Mouse (Mus musculus): ENCODE measurements at regions not wholly inside any gene's neighbourhood (a gene's known extent, or its start where the extent isn't known, plus 50 kb on each side); places are given as distances from the start of the nearest gene placed in this dataset.

DNA sequence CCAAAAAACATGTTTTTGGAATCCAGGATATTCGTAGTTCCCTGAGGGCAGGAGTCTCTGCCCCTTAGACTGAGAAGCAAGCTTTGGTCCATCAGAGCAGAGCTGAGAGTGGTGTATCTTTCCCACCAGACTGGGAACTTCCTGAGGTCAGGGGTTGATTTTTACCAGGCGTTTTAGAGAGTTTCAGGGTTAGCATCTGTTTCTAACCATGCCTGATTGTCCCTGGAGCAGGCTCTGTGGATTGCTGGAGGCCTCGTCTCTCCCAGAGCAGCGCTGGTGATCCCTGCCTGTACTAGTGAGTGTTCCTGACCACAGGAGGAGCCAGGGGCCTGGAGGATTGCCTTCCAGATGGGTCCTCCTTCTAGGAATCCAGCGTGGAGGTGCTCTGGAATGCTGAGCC, 72.8 kb upstream of the 1600014C23Rik start:
- H3K4me2 ChIP-seq (ENCODE audit: insufficient read depth, low read depth, poor library complexity, severe bottlenecking): no peak overlapping the region
- H3K27me3 ChIP-seq (replicated peaks): peaks cover 81% of the 10 kb centered on the region
- dilution Hi-C loops (cut with MboI; ENCODE audit: extremely low pct_ligation_motif_present, extremely low pct_unique_long_range_greater_than_20kb, low sequenced_read_pairs) (no loop called here), in situ Hi-C loops (cut with MboI; ENCODE audit: low pct_ligation_motif_present, low pct_unique_long_range_greater_than_20kb, low sequenced_read_pairs) (no loop called here)
- peaks cover 4% of the 10 kb centered on the region for H3K9me3 ChIP-seq (replicated peaks; ENCODE audit: low read length)
- no peak overlapping the region for H3K4me3 ChIP-seq (replicated peaks in 1 of 3; ENCODE audit: low read depth in 2 of 3, low read length in 2 of 3, poor library complexity in 1 of 3)
- no peak overlapping the region for H3K27ac ChIP-seq (ENCODE audit: insufficient read depth, low read depth)
- TF ChIP-seq SMC3 (IDR thresholded peaks at IDR 0.05; ENCODE audit: low read depth, low read length) (no peak), ELF1 (IDR thresholded peaks at IDR 0.05; ENCODE audit: low read depth, low read length) (no peak), POLR2AphosphoS2 (IDR thresholded peaks at IDR 0.05; ENCODE audit: low read depth, low read length) (no peak), POLR2A (IDR thresholded peaks at IDR 0.05; ENCODE audit: low read depth, low read length) (no peak)
- H3K79me2 ChIP-seq (replicated peaks; ENCODE audit: control insufficient read depth, extremely low read depth, insufficient read depth, poor library complexity, severe bottlenecking): no peaks in the 10 kb centered on the region
- no peak overlapping the region for H3K9ac ChIP-seq (ENCODE audit: insufficient read depth, low read depth)
- no peak for DNase-seq (ENCODE audit: extremely low read depth)
- no peaks in the 10 kb centered on the region for H3K4me1 ChIP-seq (ENCODE audit: control insufficient read depth in 1 of 2, insufficient read depth in 2 of 2)
- no peaks in the 10 kb centered on the region for H3K36me3 ChIP-seq (replicated peaks in 1 of 2; ENCODE audit: control insufficient read depth in 1 of 2, insufficient read depth in 1 of 2, low read length in 1 of 2)

DNA sequence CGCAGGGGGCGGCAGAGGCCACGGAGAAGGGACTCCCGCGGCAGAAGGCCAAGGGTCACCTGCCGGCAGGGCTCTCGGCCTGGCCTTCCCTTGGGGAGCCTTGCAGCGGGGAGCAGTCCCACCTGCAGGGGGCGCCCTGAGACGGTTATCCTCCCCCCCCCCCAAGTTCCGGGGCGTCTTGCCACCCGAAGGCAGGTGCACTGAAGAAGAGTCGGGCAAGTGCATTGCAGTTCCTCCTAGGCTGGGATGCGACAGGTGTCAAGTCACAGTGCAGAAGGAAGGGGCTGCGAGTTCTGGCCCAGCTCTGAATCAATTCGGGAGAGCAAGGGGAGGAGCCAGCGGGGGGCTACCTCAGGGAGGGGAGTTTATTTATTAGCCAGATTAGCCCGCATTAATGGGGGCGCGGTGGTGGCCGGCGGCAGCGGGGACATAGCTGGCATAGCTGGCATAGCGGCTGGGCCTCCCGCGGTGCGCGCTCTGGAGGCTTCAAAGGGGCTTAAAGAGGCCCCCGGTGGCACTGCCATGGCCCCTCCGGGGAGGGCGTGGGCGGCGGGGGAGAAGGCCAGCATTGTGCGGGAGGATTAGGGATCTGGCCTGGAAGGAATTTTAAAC, 71.9 kb upstream of the 1600014C23Rik start:
- no peak overlapping the region for H3K4me3 ChIP-seq (replicated peaks in 1 of 3; ENCODE audit: low read depth in 2 of 3, low read length in 2 of 3, poor library complexity in 1 of 3)
- no peak overlapping the region for H3K9ac ChIP-seq (ENCODE audit: insufficient read depth, low read depth)

DNA sequence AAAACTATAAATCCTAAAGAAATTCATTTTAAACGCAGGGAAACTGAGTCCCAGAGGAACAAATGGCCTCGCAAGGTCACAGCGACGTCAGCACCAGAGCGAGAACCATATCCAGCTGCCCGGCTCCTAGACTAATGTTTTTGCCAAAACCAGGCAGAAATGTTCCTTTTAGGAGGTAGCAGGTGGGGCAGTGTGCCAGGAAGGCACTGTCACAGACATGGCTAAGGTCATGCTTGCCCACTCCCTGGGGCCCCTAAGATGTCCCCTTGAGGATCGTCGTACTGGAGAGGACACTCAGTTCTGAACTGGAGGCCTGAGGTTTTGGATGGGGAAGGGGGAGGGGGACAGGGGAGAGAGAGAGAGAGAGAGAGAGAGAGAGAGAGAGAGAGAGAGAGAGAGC, 69.7 kb upstream of the 1600014C23Rik start:
- no peak for TF ChIP-seq MAFK (IDR thresholded peaks at IDR 0.05; ENCODE audit: insufficient replicate concordance, low read length)
- no peak for TF ChIP-seq ETS1 (conservative IDR thresholded peaks at IDR 0.05; ENCODE audit: low read depth, low read length)
- no peak for TF ChIP-seq SMC3 (IDR thresholded peaks at IDR 0.05; ENCODE audit: low read depth, low read length)
- no peak for TF ChIP-seq TBP (conservative IDR thresholded peaks at IDR 0.05; ENCODE audit: low read depth, low read length)
- TF ChIP-seq SIN3A (IDR thresholded peaks at IDR 0.05; ENCODE audit: low read length): no peak
- TF ChIP-seq USF2 (conservative IDR thresholded peaks at IDR 0.05; ENCODE audit: low read depth, low read length): no peak
- TF ChIP-seq CHD1 (IDR thresholded peaks at IDR 0.05; ENCODE audit: low read depth, low read length): no peak
- TF ChIP-seq TCF12 (IDR thresholded peaks at IDR 0.05; ENCODE audit: low read depth, low read length): no peak
- TF ChIP-seq JUN (IDR thresholded peaks at IDR 0.05; ENCODE audit: insufficient read depth, low read depth, low read length): no peak
- no peak for TF ChIP-seq ZMIZ1 (IDR thresholded peaks at IDR 0.05; ENCODE audit: low read depth, low read length)
- dilution Hi-C loops (cut with MboI; ENCODE audit: extremely low pct_ligation_motif_present, extremely low pct_unique_long_range_greater_than_20kb, low sequenced_read_pairs): no loop called here
- in situ Hi-C loops (cut with MboI; ENCODE audit: low pct_ligation_motif_present, low pct_unique_long_range_greater_than_20kb, low sequenced_read_pairs): no loop called here
- no peak overlapping the region for H3K27ac ChIP-seq (ENCODE audit: insufficient read depth, low read depth)
- H3K9ac ChIP-seq (ENCODE audit: insufficient read depth, low read depth): no peak overlapping the region
- DNase-seq (ENCODE audit: extremely low read depth): no peak
- no peaks in the 10 kb centered on the region for H3K4me1 ChIP-seq (ENCODE audit: control insufficient read depth in 1 of 2, insufficient read depth in 2 of 2)
- H3K4me2 ChIP-seq (ENCODE audit: insufficient read depth, low read depth, poor library complexity, severe bottlenecking): no peak overlapping the region
- H3K9me3 ChIP-seq (replicated peaks; ENCODE audit: low read length): peaks cover 16% of the 10 kb centered on the region
- peaks cover 85% of the 10 kb centered on the region for H3K27me3 ChIP-seq (replicated peaks)
- H3K4me3 ChIP-seq (replicated peaks in 1 of 3; ENCODE audit: low read depth in 2 of 3, low read length in 2 of 3, poor library complexity in 1 of 3): no peak overlapping the region
- H3K36me3 ChIP-seq (replicated peaks in 1 of 2; ENCODE audit: control insufficient read depth in 1 of 2, insufficient read depth in 1 of 2, low read length in 1 of 2): no peaks in the 10 kb centered on the region
- H3K79me2 ChIP-seq (replicated peaks; ENCODE audit: control insufficient read depth, extremely low read depth, insufficient read depth, poor library complexity, severe bottlenecking): no peaks in the 10 kb centered on the region

More for the DNA sequence above, 71.9 kb upstream of the 1600014C23Rik start:
- Histone ChIP-seq H3K79me2 (replicated peaks; ENCODE audit: control insufficient read depth, extremely low read depth, insufficient read depth, poor library complexity, severe bottlenecking) (no peaks in the 10 kb centered on the region), H3K27ac (ENCODE audit: insufficient read depth, low read depth) (no peak overlapping the region), H3K27me3 (replicated peaks) (peaks cover 80% of the 10 kb centered on the region), H3K9me3 (replicated peaks; ENCODE audit: low read length) (peaks cover 11% of the 10 kb centered on the region), H3K4me1 (ENCODE audit: control insufficient read depth in 1 of 2, insufficient read depth in 2 of 2) (no peaks in the 10 kb centered on the region), H3K4me2 (ENCODE audit: insufficient read depth, low read depth, poor library complexity, severe bottlenecking) (no peak overlapping the region), H3K36me3 (replicated peaks in 1 of 2; ENCODE audit: control insufficient read depth in 1 of 2, insufficient read depth in 1 of 2, low read length in 1 of 2) (no peaks in the 10 kb centered on the region)
- dilution Hi-C loops (cut with MboI; ENCODE audit: extremely low pct_ligation_motif_present, extremely low pct_unique_long_range_greater_than_20kb, low sequenced_read_pairs): no loop called here
- DNase-seq (ENCODE audit: extremely low read depth): no peak
- in situ Hi-C loops (cut with MboI; ENCODE audit: low pct_ligation_motif_present, low pct_unique_long_range_greater_than_20kb, low sequenced_read_pairs): no loop called here
- no peak for TF ChIP-seq UBTF (IDR thresholded peaks at IDR 0.05; ENCODE audit: low read depth, low read length)
- TF ChIP-seq SMC3 (IDR thresholded peaks at IDR 0.05; ENCODE audit: low read depth, low read length): peak; percentile 31
- TF ChIP-seq CTCF (conservative IDR thresholded peaks at IDR 0.05 in 1 of 2, IDR thresholded peaks at IDR 0.05 in 1 of 2; ENCODE audit: low read depth in 2 of 2, low read length in 2 of 2): peak in 1 of 2 experiments; percentile 38; a peak in 1 of 4 replicates

Measured in CH12.LX (cell line).